Mouse (Mus musculus): ENCODE results near the gene Gm21974. TPM values are rescaled to one million over a fixed set of nuclear protein-coding genes. Genes with fewer than 3 reads are reported as not detected.

Gm21974 gene
- total and polyA plus RNA-seq, 3 experiments, result not detected

DNA sequence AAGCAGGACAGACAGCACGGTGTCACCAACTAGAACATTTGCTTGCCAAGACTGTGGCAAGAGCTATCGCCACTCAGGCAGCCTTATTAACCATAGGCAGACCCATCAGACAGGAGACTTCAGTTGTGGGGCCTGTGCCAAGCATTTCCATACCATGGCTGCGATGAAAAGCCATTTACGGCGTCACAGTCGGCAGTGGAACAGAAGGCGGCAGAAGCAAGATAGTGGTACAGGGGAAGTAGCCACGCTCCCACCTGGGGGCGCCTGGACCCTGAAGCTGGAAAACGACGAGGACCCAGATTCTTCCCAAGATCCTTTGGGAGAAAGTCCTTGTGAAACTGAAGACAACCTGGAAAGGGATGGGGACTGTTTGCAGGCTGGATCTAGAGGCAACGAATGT is 14.8 kb downstream of the Gm21974 start:
- no peaks in the 10 kb centered on the region for H3K9me3 ChIP-seq (replicated peaks; ENCODE audit: insufficient read depth, low read length)
- H3K27ac ChIP-seq (ENCODE audit: control insufficient read depth, low read depth, low read length), result no peak overlapping the region
- H3K79me2 ChIP-seq (ENCODE audit: control insufficient read depth, insufficient read depth, low read length, poor library complexity), result peaks cover 74% of the 10 kb centered on the region
- H3K4me3 ChIP-seq (ENCODE audit: control insufficient read depth in 1 of 2, insufficient read depth in 1 of 2, low read depth in 2 of 2, low read length in 2 of 2), result no peak overlapping the region
- no peak for DNase-seq (ENCODE audit: low read depth, low spot score)
- no peak for TF ChIP-seq GABPA (IDR thresholded peaks at IDR 0.05; ENCODE audit: low read depth, low read length)
- TF ChIP-seq ZC3H11A (IDR thresholded peaks at IDR 0.05; ENCODE audit: low read depth, low read length), result no peak
- TF ChIP-seq EP300 (IDR thresholded peaks at IDR 0.05; ENCODE audit: low read depth in 1 of 2, low read length in 2 of 2), result no peak
- no peak for TF ChIP-seq ZMIZ1 (IDR thresholded peaks at IDR 0.05; ENCODE audit: low read depth, low read length)
- no peak for TF ChIP-seq TBP (IDR thresholded peaks at IDR 0.05; ENCODE audit: low read depth, low read length)
- no peak for TF ChIP-seq POLR2AphosphoS5 (IDR thresholded peaks at IDR 0.05; ENCODE audit: borderline replicate concordance, low read depth, low read length)
- no peak for TF ChIP-seq MYB (IDR thresholded peaks at IDR 0.05; ENCODE audit: low read depth, low read length)
- TF ChIP-seq MXI1 (IDR thresholded peaks at IDR 0.05; ENCODE audit: low read depth, low read length), result no peak
- TF ChIP-seq RAD21 (IDR thresholded peaks at IDR 0.05; ENCODE audit: low read depth, low read length), result no peak
- no peak for TF ChIP-seq NELFE (IDR thresholded peaks at IDR 0.05; ENCODE audit: low read depth, low read length)
- TF ChIP-seq RCOR1 (IDR thresholded peaks at IDR 0.05; ENCODE audit: low read depth, low read length), result no peak
- TF ChIP-seq MAX (IDR thresholded peaks at IDR 0.05; ENCODE audit: low read length), result no peak
- TF ChIP-seq KAT2A (conservative IDR thresholded peaks at IDR 0.05; ENCODE audit: low read depth, low read length), result no peak
- no peak for TF ChIP-seq MEF2A (IDR thresholded peaks at IDR 0.05; ENCODE audit: extremely low read depth, insufficient replicate concordance, low read depth, low read length, poor library complexity, severe bottlenecking)
- no peak for TF ChIP-seq E2F4 (IDR thresholded peaks at IDR 0.05; ENCODE audit: borderline replicate concordance, low read depth, low read length)
- no peak for TF ChIP-seq MAFK (IDR thresholded peaks at IDR 0.05; ENCODE audit: borderline replicate concordance, low read depth, low read length)
- no peak for TF ChIP-seq UBTF (IDR thresholded peaks at IDR 0.05; ENCODE audit: borderline replicate concordance, insufficient read depth, low read depth, low read length)
- peaks cover 16 to 31% of the 10 kb centered on the region in 2 experiments for H3K4me1 ChIP-seq (ENCODE audit: control insufficient read depth in 1 of 2, insufficient read depth in 2 of 2, low read length in 2 of 2)
- no peaks in the 10 kb centered on the region for H3K27me3 ChIP-seq (ENCODE audit: control insufficient read depth in 1 of 2, insufficient read depth in 2 of 2, low read length in 2 of 2)
- peaks cover 8 to 27% of the 10 kb centered on the region in 2 experiments for H3K36me3 ChIP-seq (ENCODE audit: control insufficient read depth in 1 of 2, insufficient read depth in 2 of 2, low read length in 2 of 2)
- no peak overlapping the region for H3K9ac ChIP-seq (ENCODE audit: control insufficient read depth, low read depth, low read length, poor library complexity, severe bottlenecking)

DNA sequence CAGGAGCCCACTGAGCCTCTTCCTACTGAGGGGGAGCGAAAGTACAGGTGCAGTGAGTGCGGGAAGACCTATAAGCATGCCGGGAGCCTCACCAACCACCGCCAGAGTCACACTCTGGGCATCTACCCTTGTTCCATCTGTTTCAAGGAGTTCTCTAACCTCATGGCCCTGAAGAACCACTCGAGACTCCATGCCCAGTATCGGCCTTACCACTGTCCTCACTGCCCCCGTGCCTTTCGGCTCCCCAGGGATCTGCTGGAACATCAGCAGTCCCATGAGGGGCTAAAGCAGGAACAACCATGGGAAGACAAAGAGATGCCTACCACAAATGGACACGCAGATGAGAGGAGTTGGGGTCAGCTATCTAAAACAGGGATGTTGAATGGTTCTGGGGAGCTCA is 16.0 kb downstream of the Gm21974 start:
- no peak for DNase-seq (ENCODE audit: low read depth, low spot score)
- H3K27me3 ChIP-seq (ENCODE audit: control insufficient read depth in 1 of 2, insufficient read depth in 2 of 2, low read length in 2 of 2), result no peaks in the 10 kb centered on the region
- no peak overlapping the region for H3K27ac ChIP-seq (ENCODE audit: control insufficient read depth, low read depth, low read length)
- no peaks in the 10 kb centered on the region for H3K9me3 ChIP-seq (replicated peaks; ENCODE audit: insufficient read depth, low read length)
- H3K4me3 ChIP-seq (ENCODE audit: control insufficient read depth in 1 of 2, insufficient read depth in 1 of 2, low read depth in 2 of 2, low read length in 2 of 2), result no peak overlapping the region
- TF ChIP-seq CTCF (IDR thresholded peaks at IDR 0.05 in 2 of 3, conservative IDR thresholded peaks at IDR 0.05 in 1 of 3; ENCODE audit: control insufficient read depth in 1 of 3, insufficient read depth in 1 of 3, low read depth in 2 of 3, low read length in 3 of 3, poor library complexity in 1 of 3, severe bottlenecking in 1 of 3), result no peak
- no peak for TF ChIP-seq ZMIZ1 (IDR thresholded peaks at IDR 0.05; ENCODE audit: low read depth, low read length)
- no peak for TF ChIP-seq CHD1 (IDR thresholded peaks at IDR 0.05; ENCODE audit: low read depth, low read length)
- no peak for TF ChIP-seq UBTF (IDR thresholded peaks at IDR 0.05; ENCODE audit: borderline replicate concordance, insufficient read depth, low read depth, low read length)
- no peak for TF ChIP-seq KAT2A (conservative IDR thresholded peaks at IDR 0.05; ENCODE audit: low read depth, low read length)
- TF ChIP-seq POLR2AphosphoS5 (IDR thresholded peaks at IDR 0.05; ENCODE audit: borderline replicate concordance, low read depth, low read length), result no peak
- no peak for TF ChIP-seq MYB (IDR thresholded peaks at IDR 0.05; ENCODE audit: low read depth, low read length)
- TF ChIP-seq NELFE (IDR thresholded peaks at IDR 0.05; ENCODE audit: low read depth, low read length), result no peak
- TF ChIP-seq RAD21 (IDR thresholded peaks at IDR 0.05; ENCODE audit: low read depth, low read length), result no peak
- TF ChIP-seq POLR2A (IDR thresholded peaks at IDR 0.05; ENCODE audit: control insufficient read depth in 1 of 2, insufficient read depth in 1 of 2, low read depth in 1 of 2, low read length in 2 of 2, poor library complexity in 1 of 2), result no peak
- TF ChIP-seq GABPA (IDR thresholded peaks at IDR 0.05; ENCODE audit: low read depth, low read length), result no peak
- H3K4me1 ChIP-seq (ENCODE audit: control insufficient read depth in 1 of 2, insufficient read depth in 2 of 2, low read length in 2 of 2), result peaks cover 10 to 28% of the 10 kb centered on the region in 2 experiments
- peaks cover 75% of the 10 kb centered on the region for H3K79me2 ChIP-seq (ENCODE audit: control insufficient read depth, insufficient read depth, low read length, poor library complexity)
- peaks cover 6 to 22% of the 10 kb centered on the region in 2 experiments for H3K36me3 ChIP-seq (ENCODE audit: control insufficient read depth in 1 of 2, insufficient read depth in 2 of 2, low read length in 2 of 2)
- no peak overlapping the region for H3K9ac ChIP-seq (ENCODE audit: control insufficient read depth, low read depth, low read length, poor library complexity, severe bottlenecking)

Data from MEL (cell line).